Mouse (Mus musculus) liver, embryonic 14.5 days (tissue): ENCODE measurements around the gene Erlin1.

Experiments used
- CTCF ChIP-seq: IDR thresholded peaks from 2 replicates; pipeline ENCODE4 v1.5.1; 2016; ENCODE audit warnings: antibody characterized with exemption, low read depth, control low read depth
- EP300 ChIP-seq: IDR thresholded peaks from 2 replicates; pipeline ENCODE4 v1.6.1; 2016; ENCODE audit warnings: antibody characterized with exemption, low read depth

GRCm38 (mm10) chr19:44024921-44025585, 44.5 kb downstream of the Erlin1 start:
- TF ChIP-seq EP300, result no peak
- no peak for TF ChIP-seq CTCF
